Mouse (Mus musculus) cortical plate, adult 2 months (tissue): ENCODE results near the gene Sbk1.

Source experiments
- CTCF ChIP-seq: fragments of 200-500 bp; IDR thresholded peaks from 2 replicates; pipeline ENCODE4 v1.5.1; 2011; ENCODE audit warnings: mild to moderate bottlenecking, control low read depth, low read length; ENCODE audit not compliant: insufficient read depth; ENCODE audit errors: extremely low read depth
- POLR2A ChIP-seq: fragments of 200-500 bp; IDR thresholded peaks from 2 replicates; pipeline ENCODE4 v1.6.1; 2011; ENCODE audit warnings: mild to moderate bottlenecking, low read length, control low read depth; ENCODE audit not compliant: insufficient read depth; ENCODE audit errors: extremely low read depth

GRCm38 (mm10) chr7:126340896-126341295, 68.5 kb downstream of the Sbk1 start:
- TF ChIP-seq CTCF (no peak), POLR2A (no peak)
